Mouse (Mus musculus) embryo, embryonic 10 days (tissue): ENCODE data around the gene Vcam1.

Experiments
- DNase-seq: peaks from one replicate; pipeline ENCODE4 v3.0.0-alpha.2; 2015; ENCODE audit warnings: low spot score

Gene Vcam1

DNA sequence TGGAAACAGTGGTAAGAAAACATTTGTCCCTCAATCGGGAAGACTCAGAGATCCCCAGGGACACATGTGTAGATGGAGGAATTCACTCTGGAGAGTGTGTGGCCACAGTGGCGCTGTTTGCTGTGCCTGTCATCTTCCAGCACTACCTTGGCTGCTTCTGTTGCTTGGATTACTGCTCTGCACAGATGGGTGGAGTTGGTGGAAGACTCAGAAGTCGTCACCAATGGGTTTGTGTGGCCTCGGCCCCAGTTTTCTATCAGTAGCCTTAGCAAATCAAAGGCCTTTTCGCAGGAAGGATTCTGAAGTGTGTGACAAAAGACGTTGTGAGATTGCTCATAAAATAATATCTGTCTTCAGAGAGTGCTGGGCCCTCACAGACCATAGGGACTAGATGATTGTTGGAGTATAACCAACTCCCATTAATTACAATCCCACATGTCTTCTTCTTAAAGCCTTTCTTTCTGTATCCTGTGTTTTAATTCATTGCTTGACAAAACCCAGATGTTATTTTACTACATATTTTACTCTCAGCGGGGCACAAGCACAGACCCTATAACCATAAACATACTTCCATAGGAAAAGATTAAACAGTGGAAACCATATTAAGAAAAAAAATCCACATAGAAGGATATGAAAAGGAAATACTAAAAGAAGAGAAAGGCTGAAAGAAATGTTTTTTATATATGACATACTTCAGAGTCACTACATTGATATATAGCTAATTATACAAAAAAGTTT, 48.4 kb downstream of the Vcam1 start:
- DNase-seq, result peak; percentile 44

DNA sequence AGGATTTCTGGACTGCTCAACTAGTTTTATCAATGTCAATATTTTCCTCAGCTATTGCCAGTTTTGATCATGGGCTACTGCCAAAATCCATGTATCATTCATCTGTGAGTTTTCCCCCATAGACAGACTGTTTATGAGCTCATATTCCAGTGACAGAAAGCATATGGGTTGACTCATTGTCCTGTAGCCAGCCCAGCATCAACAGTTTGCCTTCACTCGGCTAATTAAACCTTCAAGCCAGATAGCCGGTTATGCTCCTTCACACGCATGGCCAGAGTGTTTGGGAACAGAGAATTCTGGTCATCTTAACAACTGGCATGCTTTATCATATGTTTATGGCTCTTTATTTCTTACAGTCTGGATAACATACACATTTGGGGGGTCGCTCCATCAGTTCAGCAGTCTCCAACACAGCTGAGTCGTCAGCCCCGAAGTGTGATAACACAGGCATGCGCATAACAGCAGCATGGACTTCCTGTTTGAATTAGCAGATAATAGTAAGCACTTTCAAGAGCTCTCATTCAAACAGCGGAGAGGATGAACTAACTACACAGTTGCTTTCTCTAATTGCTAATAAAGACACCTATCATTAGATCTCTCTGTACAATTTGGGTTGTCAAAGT, 49.2 kb downstream of the Vcam1 start:
- no peak for DNase-seq

- peak; percentile 11 for DNase-seq
These were observed 51.0 kb downstream of the Vcam1 start for GRCm38 (mm10) chr3:116078490-116078889.

DNA sequence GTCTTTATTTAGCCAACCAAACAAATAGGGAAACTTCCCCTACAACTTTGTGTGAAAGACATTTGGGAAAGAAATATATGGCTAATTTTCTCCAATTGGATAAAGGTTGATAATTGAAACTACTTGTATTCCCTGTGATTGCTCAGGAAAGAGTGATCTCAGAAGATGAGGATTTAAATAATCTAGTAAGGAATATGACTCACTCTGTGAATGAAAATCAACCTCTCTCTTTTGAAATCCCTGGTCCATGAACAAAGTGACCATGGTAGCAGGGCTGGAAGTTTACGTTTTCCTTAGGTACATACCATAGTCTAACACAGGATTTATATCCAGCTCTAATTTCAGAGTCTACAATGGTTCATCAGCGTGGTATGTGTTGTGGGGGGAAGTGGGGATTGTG, 52.7 kb downstream of the Vcam1 start:
- no peak for DNase-seq

GRCm38 (mm10) chr3:116072584-116072983, 56.9 kb downstream of the Vcam1 start:
- DNase-seq, result no peak

DNA sequence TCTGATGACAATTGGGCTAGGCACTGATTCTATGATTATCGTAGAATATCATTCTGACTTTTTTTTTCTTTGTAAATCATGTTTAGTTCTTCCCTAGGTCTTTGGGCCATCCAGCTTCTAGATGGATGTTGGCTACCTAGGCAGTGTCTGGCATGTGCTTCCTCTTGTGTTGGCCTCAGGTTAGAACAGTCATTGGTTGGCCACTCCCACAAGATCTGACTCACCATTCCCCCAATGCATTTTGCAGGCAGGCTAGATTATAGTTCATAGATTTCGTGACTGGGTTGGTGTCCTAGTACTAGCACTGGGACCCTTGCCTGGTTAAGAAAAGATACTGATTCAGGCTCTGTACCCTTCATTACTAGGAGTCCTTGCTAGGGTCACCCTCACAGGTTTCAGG, 67.3 kb downstream of the Vcam1 start:
- no peak for DNase-seq

DNA sequence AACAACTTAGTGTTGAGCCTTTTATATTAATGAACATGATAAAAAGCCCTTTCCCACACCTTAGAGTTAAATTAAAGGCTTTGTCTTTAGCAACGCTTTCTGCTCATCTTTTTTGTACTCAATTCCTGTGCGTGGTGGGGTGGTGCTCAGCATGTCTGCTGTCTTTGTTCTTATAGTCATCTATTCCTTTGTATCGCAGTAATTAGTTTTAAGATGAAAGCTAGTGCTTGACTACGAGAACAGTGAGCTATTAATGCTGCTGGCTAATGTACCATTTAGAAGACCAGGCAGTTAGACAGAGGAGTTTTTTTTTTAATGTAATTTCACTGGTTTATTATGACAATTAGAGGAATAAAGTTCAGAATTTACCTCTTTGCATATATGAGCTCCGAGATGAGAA, 69.2 kb downstream of the Vcam1 start:
- no peak for DNase-seq
